Mouse (Mus musculus): ENCODE measurements around the gene Csnk1g2.

- no peak for TF ChIP-seq POLR2A (IDR thresholded peaks at IDR 0.05; ENCODE audit: borderline replicate concordance, control insufficient read depth, low read depth, low read length)
- TF ChIP-seq CTCF (IDR thresholded peaks at IDR 0.05; ENCODE audit: control insufficient read depth, insufficient read depth, low read length) = no peak
These were observed 17.6 kb upstream of the Csnk1g2 start for GRCm38 (mm10) chr10:80604988-80605387.

Measured in bone marrow, adult 2 months (tissue).